Mouse (Mus musculus) layer of hippocampus, adult 9-10 months (tissue): ENCODE data around the gene Fryl.
A peak's percentile ranks its signal among the peaks of the same experiment; 100 is the strongest.

Source experiments
- DNase-seq: peaks from one replicate; pipeline ENCODE4 v3.0.0; 2022; ENCODE audit warnings: low spot score

The Fryl gene

GRCm38 (mm10) chr5:73256352-73257065 lies at the start of gene Fryl:
Fryl (minus strand) TSS chr5:73256619.
- DNase-seq = peak; percentile 97

- DNase-seq = no peak
Measured at GRCm38 (mm10) chr5:73304507-73304906, 48.1 kb upstream of the Fryl start.

- DNase-seq = no peak
Measured at GRCm38 (mm10) chr5:73301601-73302307, 45.3 kb upstream of the Fryl start.

- DNase-seq = no peak
Measured at GRCm38 (mm10) chr5:73295916-73296315, 39.5 kb upstream of the Fryl start.

- DNase-seq = no peak
Measured at GRCm38 (mm10) chr5:73295016-73295415, 38.6 kb upstream of the Fryl start.

- DNase-seq = no peak
Measured at GRCm38 (mm10) chr5:73293458-73293827, 37.0 kb upstream of the Fryl start.

GRCm38 (mm10) chr5:73292502-73293457 lies 36.4 kb upstream of the Fryl start, which contains the start of gene Ociad1:
Ociad1 (plus strand) TSS chr5:73292784.
- DNase-seq = peak; percentile 93

- DNase-seq = no peak
Measured at GRCm38 (mm10) chr5:73289900-73290299, 33.5 kb upstream of the Fryl start.

- no peak for DNase-seq
Measured at GRCm38 (mm10) chr5:73286603-73287002, 30.2 kb upstream of the Fryl start.

- DNase-seq = no peak
Measured at GRCm38 (mm10) chr5:73285470-73285978, 29.1 kb upstream of the Fryl start.

- no peak for DNase-seq
Measured at GRCm38 (mm10) chr5:73284046-73284445, 27.6 kb upstream of the Fryl start.

GRCm38 (mm10) chr5:73280567-73280850 lies 24.1 kb upstream of the Fryl start:
- no peak for DNase-seq

GRCm38 (mm10) chr5:73279732-73280566 lies 23.5 kb upstream of the Fryl start:
- DNase-seq = no peak

- no peak for DNase-seq
Measured at GRCm38 (mm10) chr5:73279190-73279589, 22.8 kb upstream of the Fryl start.

- DNase-seq = no peak
Measured at GRCm38 (mm10) chr5:73274941-73275340, 18.5 kb upstream of the Fryl start.

- no peak for DNase-seq
Measured at GRCm38 (mm10) chr5:73273171-73273570, 16.8 kb upstream of the Fryl start.

- DNase-seq = no peak
Measured at GRCm38 (mm10) chr5:73270612-73271011, 14.2 kb upstream of the Fryl start.

- no peak for DNase-seq
Measured at GRCm38 (mm10) chr5:73268636-73269213, 12.3 kb upstream of the Fryl start.

- no peak for DNase-seq
Measured at GRCm38 (mm10) chr5:73265460-73265859, 9.0 kb upstream of the Fryl start.

GRCm38 (mm10) chr5:73264122-73264521 lies 7.7 kb upstream of the Fryl start:
- DNase-seq = no peak

- no peak for DNase-seq
Measured at GRCm38 (mm10) chr5:73257723-73258122, 1.3 kb upstream of the Fryl start.
